Mouse (Mus musculus) bone marrow, adult 2 months (tissue): ENCODE data around the gene Mprip.

Experiments used
- CTCF ChIP-seq: fragments of 200-500 bp; IDR thresholded peaks from 2 replicates; pipeline ENCODE4 v1.5.1; 2011; ENCODE audit warnings: low read length, control low read depth; ENCODE audit not compliant: control insufficient read depth, insufficient read depth
- POLR2A ChIP-seq: fragments of 200-500 bp; IDR thresholded peaks from 2 replicates; pipeline ENCODE4 v1.6.1; 2011; ENCODE audit warnings: low read depth, mild to moderate bottlenecking, control low read depth, low read length, borderline replicate concordance; ENCODE audit not compliant: control insufficient read depth

- TF ChIP-seq CTCF = 0 out of 2 replicates have a peak, but pooled peaks have one; percentile 7
- TF ChIP-seq POLR2A = peak; percentile 97
Measured at GRCm38 (mm10) chr11:59809670-59810474, 148.8 kb downstream of the Mprip start, which contains the start of gene Flcn.
